Mouse (Mus musculus) kidney, adult 2 months (tissue): ENCODE measurements around the gene Gm49776. TPM values are rescaled to one million over a fixed set of nuclear protein-coding genes. Genes with fewer than 3 reads are reported as not detected.
"Not testable (repeated sequence)": the region's sequence is repeated elsewhere in the genome, so short reads cannot be mapped to it uniquely, and the experiment has no call there.

Experiments used
- DNase-seq: peaks from one replicate; pipeline ENCODE4 v3.0.0; 2021
- H3K27ac ChIP-seq: fragments of 200-500 bp; 2 replicates; pipeline ENCODE4 v1.5.1; 2012; ENCODE audit warnings: low read depth, low read length, control low read depth, inconsistent platforms; ENCODE audit not compliant: insufficient read depth
- H3K27me3 ChIP-seq: fragments of 200-500 bp; replicated peaks from 2 replicates; pipeline ENCODE4 v1.6.1; 2012; ENCODE audit warnings: mild to moderate bottlenecking, moderate library complexity, low read length, inconsistent platforms; ENCODE audit not compliant: control insufficient read depth, insufficient read depth
- H3K36me3 ChIP-seq: fragments of 200-500 bp; 2 replicates; pipeline ENCODE4 v1.6.1; 2012; ENCODE audit warnings: mild to moderate bottlenecking, moderate library complexity, low read length, inconsistent platforms; ENCODE audit not compliant: control insufficient read depth, insufficient read depth
- H3K4me1 ChIP-seq: fragments of 200-500 bp; 2 replicates; pipeline ENCODE4 v1.6.1; 2011; ENCODE audit warnings: low read length; ENCODE audit not compliant: control insufficient read depth, insufficient read depth
- H3K4me3 ChIP-seq: fragments of 200-500 bp; 2 replicates; pipeline ENCODE4 v1.5.1; 2011; ENCODE audit warnings: mild to moderate bottlenecking, low read depth, low read length, control low read depth; ENCODE audit not compliant: insufficient read depth
- CTCF ChIP-seq: fragments of 200-500 bp; conservative IDR thresholded peaks from 2 replicates; pipeline ENCODE4 v1.5.1; 2011; ENCODE audit warnings: low read depth, mild to moderate bottlenecking, control low read depth, low read length, moderate library complexity, mixed read lengths; ENCODE audit not compliant: insufficient read depth, insufficient read length
- POLR2A ChIP-seq: fragments of 200-500 bp; IDR thresholded peaks from one replicate; pipeline ENCODE4 v1.6.1; 2011; ENCODE audit warnings: low read depth, low read length, control low read depth
- whole genome bisulfite sequencing: fragments of 180-500 bp; shearing (Covaris S2); methylation state at CpG from one replicate; pipeline ENCODE4 v1.1.7; 2018; 5-methylcytosine and 5-hydroxymethylcytosine counted together
- polyA plus RNA-seq: library from polyadenylated mRNA; depleted of rRNA; stranded (reverse); fragments of >200 nt; gene quantifications from 2 replicates; pipeline ENCODE4 v1.2.3, GENCODE M21; 2012; rRNA removed

Gm49776 gene
- polyA plus RNA-seq, 1 experiment: not detected

DNA sequence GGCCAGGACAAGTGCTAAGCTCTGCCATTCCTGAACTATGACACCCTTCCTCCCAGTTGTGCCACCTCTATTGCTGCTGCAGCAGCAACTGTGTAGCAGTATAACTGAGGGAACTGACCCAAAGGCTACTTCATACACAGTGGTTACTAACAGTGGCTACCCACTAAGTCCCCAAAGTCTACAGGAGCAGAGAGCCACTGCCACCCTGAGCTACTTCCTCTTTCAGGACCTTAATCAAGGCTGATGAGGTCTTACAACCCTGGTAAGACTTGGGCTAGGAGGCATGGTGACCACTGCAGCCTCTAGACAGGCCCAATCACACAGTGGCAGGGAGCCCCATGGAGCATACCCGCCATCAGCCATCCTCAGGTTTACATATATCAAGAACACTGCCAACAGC is 56.1 kb downstream of the Gm49776 start:
- TF ChIP-seq CTCF (no peak), POLR2A (no peak)
- H3K4me1 ChIP-seq: no peaks in the 10 kb centered on the region
- H3K27ac ChIP-seq: no peak overlapping the region
- H3K4me3 ChIP-seq: no peak overlapping the region
- no peaks in the 10 kb centered on the region for H3K27me3 ChIP-seq
- H3K36me3 ChIP-seq: no peaks in the 10 kb centered on the region
- 90% methylated on average over 1 of the region's 1 CpGs for WGBS
- no peak for DNase-seq

DNA sequence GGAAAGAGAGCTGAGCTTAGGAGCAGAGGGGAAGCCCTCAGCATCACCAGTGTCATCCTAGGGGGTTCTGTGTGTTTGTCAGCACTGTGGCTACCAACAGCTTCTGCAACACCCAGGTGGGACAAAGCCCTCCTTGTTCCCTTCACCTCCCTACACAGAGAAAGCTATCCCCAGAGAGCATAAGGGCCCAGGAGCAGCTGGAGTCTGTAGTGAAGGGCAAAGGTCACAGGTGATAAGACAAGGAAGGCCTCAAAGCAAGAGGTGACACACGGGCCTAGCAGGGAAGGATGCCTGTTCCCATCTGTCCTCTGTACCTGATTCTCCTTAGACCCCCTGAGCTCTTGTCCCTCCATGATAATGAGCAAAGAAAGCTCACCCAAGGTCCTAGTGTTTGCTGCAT is 56.5 kb downstream of the Gm49776 start:
- Histone ChIP-seq H3K27ac (no peak overlapping the region), H3K4me1 (no peaks in the 10 kb centered on the region), H3K4me3 (no peak overlapping the region), H3K36me3 (no peaks in the 10 kb centered on the region), H3K27me3 (no peaks in the 10 kb centered on the region)
- WGBS: 79% methylated on average over 1 of the region's 1 CpGs
- DNase-seq: no peak
- no peak for TF ChIP-seq CTCF

DNA sequence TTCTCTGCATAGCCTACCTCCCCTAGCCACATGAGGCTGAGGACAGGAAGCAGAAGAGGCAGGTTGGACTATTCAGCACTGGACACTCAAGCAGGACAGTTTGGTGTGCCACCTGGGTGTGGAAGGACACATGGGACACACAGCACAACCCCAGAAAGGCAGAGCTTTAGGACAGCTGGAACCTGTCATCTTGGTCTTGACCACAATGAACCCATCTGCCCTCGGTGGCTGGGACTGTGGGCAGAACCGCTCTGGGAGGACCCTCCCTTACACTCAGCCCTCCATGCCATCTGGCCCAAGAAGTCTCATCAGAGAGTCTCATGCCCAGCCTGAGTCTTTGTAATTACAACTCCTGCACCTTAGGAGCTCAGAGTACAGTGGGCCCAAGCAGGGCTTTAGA is 58.1 kb downstream of the Gm49776 start:
- 71% methylated on average over 2 of the region's 2 CpGs for WGBS
- Histone ChIP-seq H3K27ac (no peak overlapping the region), H3K4me3 (no peak overlapping the region), H3K27me3 (no peaks in the 10 kb centered on the region), H3K36me3 (no peaks in the 10 kb centered on the region), H3K4me1 (no peaks in the 10 kb centered on the region)
- no peak for DNase-seq
- no peak for TF ChIP-seq CTCF
- TF ChIP-seq POLR2A: no peak

DNA sequence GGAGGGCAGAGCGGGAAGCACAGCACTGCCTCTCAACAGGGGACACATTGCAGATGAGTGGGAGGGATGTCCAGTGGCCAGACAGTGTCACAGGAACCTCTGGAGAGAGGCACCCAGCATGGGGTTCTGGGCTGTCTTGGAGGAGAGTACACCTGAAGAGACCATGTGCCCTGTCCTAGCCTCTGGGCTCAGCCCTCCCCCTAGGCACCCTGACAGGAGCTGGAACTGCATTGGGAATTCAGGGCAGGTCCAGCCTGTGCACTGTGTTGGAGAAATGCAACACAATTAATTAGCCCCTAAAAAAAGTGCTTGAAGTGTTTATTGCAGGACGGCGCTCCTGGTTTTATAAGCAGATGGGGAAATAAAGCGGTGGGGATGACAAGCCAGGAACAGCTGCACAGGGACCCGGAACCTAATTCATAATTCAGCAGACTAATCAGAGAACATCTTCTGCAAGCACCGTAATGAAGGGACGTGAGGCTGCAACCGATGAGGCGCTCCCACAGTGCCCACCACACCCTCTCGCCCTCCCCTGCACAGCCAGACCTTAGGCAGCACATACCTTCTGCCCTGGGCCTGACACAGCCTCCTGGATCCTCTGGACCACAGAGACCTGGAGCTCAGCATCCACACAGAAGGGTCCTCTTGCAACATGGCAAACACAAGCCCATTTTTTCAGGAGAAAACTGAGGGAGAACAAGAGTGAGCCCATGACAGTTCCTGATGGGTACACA is 59.6 kb downstream of the Gm49776 start:
- Histone ChIP-seq H3K4me3 (no peak overlapping the region), H3K27ac (no peak overlapping the region), H3K27me3 (no peaks in the 10 kb centered on the region), H3K36me3 (no peaks in the 10 kb centered on the region), H3K4me1 (no peaks in the 10 kb centered on the region)
- WGBS: 66% methylated on average over 10 of the region's 10 CpGs
- DNase-seq: no peak
- TF ChIP-seq CTCF: no peak

DNA sequence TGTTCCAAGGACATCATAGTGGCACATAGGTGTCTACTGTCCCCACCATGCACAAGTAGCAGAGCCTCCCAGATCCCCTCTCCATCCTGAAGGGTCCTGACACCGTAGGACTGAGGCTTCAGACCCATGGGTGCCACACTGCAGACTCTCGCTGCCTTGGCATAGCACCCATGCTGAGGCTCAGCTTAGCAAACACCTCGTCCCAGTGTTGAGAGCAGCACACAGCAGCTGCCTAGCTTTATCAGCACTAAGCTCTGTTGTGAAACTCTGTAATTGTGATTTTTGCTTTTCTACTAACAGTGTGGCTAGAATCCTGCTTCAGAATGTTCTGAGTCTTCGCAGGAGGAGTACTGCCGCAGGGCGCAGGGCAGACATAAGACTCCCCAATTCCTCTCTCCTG is 60.2 kb downstream of the Gm49776 start:
- Histone ChIP-seq H3K4me3 (no peak overlapping the region), H3K36me3 (no peaks in the 10 kb centered on the region), H3K27ac (no peak overlapping the region), H3K4me1 (no peaks in the 10 kb centered on the region), H3K27me3 (no peaks in the 10 kb centered on the region)
- TF ChIP-seq POLR2A: no peak
- no peak for TF ChIP-seq CTCF
- 88% methylated on average over 6 of the region's 6 CpGs for WGBS
- DNase-seq: no peak

DNA sequence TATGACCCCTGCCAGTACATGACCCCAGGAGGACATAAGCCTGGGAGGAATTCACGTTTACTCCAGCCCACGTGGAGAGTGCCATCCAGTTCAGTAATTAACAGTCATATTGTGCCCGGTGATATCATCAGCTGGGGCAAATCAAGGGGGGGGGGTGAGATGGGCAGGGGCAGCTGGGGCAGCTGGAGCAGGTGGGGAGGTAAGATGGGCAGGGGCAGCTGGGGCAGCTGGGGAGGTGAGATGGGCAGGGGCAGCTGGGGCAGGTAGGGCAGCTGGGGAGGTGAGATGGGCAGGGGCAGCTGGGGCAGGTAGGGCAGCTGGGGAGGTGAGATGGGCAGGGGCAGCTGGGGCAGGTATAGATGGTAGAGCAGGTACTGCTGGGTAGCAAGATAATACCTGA is 62.6 kb downstream of the Gm49776 start:
- WGBS: 33% methylated on average over 3 of the region's 3 CpGs
- DNase-seq, H3K27ac ChIP-seq, H3K27me3 ChIP-seq, H3K36me3 ChIP-seq, H3K4me1 ChIP-seq, H3K4me3 ChIP-seq: not testable (repeated sequence)

Other genes starting within 250 kb of the Gm49776 start
- 135 and 142 TPM in 2 replicates for gene Dgcr6, start 205.5 kb downstream of the Gm49776 start, polyA plus RNA-seq
- gene Prodh, start 168.1 kb downstream of the Gm49776 start, polyA plus RNA-seq: 397 and 415 TPM in 2 replicates
- gene Rtn4r, start 130.7 kb downstream of the Gm49776 start, polyA plus RNA-seq: 18.9 and 26.7 TPM in 2 replicates
- gene Ccdc188, start 40.4 kb downstream of the Gm49776 start, polyA plus RNA-seq: not detected in 2 replicates
- 28.9 and 44.7 TPM in 2 replicates for gene Zdhhc8, start 23.2 kb downstream of the Gm49776 start, polyA plus RNA-seq
- gene Trmt2a, start 9.6 kb downstream of the Gm49776 start, polyA plus RNA-seq: 39.3 and 39.4 TPM in 2 replicates
- gene Ranbp1, start 9.6 kb downstream of the Gm49776 start, polyA plus RNA-seq: 29.7 and 38.5 TPM in 2 replicates
- 11.9 and 13.2 TPM in 2 replicates for gene Dgcr8, start 30.9 kb upstream of the Gm49776 start, polyA plus RNA-seq
- 147 and 158 TPM in 2 replicates for gene Tango2, start 89.8 kb upstream of the Gm49776 start, polyA plus RNA-seq
- gene Arvcf, start 89.9 kb upstream of the Gm49776 start, polyA plus RNA-seq: 94.2 and 98.5 TPM in 2 replicates
- 35.2 and 39.1 TPM in 2 replicates for gene Txnrd2, start 168.1 kb upstream of the Gm49776 start, polyA plus RNA-seq
- gene Comt, start 168.5 kb upstream of the Gm49776 start, polyA plus RNA-seq: 519 and 582 TPM in 2 replicates
- gene Gnb1l, start 240.4 kb upstream of the Gm49776 start, polyA plus RNA-seq: 10.7 and 15.8 TPM in 2 replicates
- gene Rtl10, start 240.6 kb upstream of the Gm49776 start, polyA plus RNA-seq: 5.0 and 6.9 TPM in 2 replicates